Mouse (Mus musculus) fat pad, adult 2 months (tissue): ENCODE data around the gene Rxfp3.

Source experiments
- DNase-seq: peaks from one replicate; pipeline ENCODE4 v3.0.0-alpha.2; 2011; ENCODE audit warnings: low read depth, low spot score; ENCODE audit errors: extremely low read depth

The Rxfp3 gene

DNA sequence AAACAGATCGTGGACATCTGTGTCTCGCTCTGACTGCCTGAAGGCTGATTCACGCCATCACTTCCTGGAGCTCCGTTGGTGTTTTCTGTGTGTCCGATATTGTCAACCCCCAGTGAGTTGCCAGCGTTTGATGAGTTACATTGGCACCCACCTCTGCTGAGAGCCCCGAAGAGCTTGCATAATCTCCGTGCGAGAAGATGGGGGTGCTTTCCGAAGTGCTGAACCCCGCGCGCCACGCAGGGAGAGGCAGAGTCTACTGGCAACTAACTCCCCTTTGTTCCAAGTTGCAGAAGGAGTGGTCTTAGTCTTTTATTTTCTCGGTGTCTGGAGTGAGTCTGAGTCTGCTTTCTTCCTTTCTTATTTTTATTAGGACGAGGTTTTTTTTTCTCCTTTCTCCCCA, at the start of gene Rxfp3:
Gene Rxfp3, minus strand, starts transcription at position 281 of the 400 bp plus-strand sequence.
- no peak for DNase-seq

DNA sequence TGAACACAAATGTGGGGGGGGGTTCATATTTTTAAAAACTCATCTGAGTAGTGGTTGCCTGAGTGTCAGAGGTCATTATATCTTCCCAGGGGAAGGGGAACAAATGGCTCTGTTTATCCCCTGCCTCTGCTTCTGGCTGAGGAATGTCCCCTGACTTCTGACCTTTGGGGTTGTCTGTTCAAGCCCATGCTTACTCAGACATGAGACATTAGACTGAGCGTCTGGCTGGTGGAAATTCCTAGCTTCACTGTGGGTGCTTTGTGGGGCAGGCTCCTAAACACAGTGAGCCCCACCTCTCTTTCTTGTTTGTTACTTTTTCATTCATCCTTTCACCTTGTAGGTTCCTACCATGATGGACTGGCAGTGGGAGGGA, 47.2 kb upstream of the Rxfp3 start:
- DNase-seq, result no peak

DNA sequence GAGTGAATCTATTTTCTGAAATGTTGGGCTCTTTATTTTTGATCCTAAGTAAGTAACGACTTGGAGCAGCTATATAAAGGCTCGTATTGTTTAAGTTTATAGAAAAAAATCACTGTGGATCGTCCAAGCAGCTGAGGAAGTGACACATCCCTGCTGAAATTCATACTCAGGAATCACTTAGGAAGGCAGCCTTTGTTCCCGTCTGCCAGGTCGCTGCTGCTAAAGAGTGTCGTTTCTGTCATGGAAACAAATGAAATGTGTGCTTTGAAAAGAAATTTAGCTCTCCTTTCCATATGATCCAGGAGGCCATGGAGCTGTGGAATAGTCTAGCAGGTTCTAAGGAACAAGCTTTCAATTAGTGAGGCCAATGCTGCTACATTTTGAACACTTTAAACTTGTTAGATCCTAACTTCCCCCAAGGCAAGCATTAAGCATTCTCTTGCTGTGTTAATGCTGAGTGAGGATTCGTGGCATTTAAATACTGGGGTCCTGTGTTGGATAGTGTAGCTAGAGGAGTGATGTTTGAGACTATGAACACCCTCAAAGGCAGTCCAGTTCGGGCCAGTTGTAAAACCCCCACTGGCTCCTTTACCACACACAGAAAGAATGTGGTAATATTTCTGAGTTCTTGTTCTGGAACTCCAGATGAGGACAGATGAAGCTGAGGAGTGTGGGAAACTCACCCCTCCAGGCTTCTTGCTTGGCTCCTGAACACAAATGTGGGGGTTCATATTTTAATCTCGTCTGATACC, 46.6 kb upstream of the Rxfp3 start:
- no peak for DNase-seq

DNA sequence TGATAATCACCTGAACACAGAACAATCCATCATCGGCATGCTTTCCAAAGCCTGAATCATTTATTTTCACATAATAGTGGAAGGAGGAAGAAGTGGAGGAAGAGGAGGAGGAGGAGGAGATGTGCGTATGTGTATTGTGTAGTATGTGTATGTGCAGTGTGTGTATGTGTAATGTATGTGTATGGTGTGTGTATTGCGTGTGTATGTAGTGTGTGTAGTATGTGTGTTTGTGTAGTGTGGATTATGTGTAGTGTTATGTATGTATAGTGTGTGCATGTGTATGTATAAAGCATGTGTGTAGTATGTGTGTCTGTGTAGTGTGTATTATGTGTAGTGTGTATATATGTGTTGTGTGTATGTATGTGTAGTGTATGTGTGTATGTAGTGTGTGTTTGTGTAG, 45.9 kb upstream of the Rxfp3 start:
- DNase-seq, result no peak

DNA sequence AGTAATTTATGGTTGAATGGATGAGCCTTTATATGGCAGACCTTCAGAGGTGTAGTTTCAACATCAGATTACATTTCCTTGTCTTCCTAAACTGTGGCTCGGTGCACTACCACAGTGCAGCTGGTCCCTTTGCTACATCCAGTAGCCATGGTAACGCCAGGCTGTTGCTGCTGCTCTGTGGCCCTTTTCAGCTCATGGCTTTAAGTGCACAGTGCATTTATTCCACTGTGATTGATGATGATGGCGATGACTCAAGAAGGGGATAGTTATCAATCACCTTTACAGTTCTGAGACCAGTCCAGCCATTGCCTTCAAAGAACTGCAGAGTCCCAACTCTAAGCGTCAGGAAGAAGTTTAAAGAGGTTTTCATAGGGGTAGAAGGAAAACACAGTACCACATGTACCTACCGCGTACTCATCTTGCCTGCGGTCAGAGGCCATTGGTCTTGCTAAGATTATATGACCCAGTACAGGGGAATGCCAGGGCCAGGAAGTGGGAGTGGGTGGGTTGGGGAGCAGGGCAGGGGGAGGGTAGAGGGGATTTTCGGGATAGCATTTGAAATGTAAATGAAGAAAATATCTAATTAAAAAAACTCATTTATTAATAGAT, 45.3 kb upstream of the Rxfp3 start:
- DNase-seq, result no peak

DNA sequence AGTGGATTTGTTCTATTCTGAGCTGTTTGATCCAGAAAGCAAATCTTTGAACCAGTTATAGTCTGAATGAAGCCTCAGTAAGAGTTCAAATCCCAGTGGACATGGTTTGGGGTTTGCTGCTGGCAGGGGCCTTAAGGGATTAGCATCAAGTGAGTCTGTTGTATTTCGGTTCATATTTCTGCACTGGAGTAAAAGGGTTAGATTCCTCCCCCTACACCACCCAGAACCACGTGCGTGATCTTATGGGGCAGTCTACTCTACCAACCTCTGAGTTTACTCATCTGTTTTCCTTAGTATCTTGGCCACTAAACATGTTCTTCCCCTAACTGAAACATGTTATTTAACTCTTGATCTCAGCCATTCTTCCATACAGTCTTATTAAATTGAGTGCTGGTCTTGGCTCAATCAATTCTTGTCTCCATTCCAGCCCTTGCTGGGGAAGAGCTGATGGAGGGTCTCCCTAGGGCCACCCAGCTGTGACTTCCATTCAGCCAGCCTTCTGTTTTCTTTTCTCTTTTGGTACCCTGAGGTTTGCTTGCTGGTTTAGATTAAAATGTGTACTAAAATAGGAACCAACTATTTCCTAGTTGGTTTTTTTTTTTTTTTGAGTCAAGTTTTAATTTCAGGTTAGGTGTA, 38.1 kb upstream of the Rxfp3 start:
- DNase-seq, result no peak

DNA sequence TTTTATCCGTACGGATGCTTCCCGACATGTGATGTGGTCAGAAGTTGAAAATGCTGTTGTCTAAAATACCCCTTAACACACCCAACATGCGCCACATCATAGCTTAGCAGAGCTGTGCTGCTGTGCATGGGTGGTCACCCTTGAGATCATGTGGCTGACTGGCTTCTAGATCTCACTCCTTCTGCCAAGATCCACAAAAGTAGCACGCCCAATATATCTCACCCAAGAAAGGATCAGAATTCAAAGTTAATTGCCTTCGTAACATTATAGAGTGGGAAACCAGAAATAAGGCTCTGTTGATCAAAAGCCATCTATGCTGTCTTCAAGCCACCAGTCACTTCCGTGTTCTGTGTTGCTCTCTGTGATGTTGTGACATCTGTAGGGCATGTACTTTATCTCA, 30.1 kb upstream of the Rxfp3 start:
- DNase-seq, result no peak

DNA sequence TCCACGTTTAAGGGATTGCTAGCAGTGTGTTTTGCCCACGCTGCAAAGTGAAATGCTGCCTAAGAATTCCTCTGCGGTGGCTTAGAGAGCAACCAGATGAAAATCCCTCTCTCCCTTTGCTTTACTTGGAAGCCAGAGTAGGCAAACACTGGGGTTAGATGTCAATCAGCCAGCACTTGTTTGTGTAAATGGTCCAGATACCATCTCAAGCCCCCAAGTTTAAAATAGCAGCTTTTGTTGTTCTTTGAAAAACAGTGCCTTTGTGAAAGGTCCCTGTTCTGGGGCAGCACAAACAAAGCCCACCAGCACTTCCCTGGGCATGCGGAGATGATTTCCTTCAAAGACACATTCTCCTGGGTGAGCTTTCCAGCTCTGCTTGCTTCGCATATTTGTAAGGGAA, 28.5 kb upstream of the Rxfp3 start:
- DNase-seq, result no peak

DNA sequence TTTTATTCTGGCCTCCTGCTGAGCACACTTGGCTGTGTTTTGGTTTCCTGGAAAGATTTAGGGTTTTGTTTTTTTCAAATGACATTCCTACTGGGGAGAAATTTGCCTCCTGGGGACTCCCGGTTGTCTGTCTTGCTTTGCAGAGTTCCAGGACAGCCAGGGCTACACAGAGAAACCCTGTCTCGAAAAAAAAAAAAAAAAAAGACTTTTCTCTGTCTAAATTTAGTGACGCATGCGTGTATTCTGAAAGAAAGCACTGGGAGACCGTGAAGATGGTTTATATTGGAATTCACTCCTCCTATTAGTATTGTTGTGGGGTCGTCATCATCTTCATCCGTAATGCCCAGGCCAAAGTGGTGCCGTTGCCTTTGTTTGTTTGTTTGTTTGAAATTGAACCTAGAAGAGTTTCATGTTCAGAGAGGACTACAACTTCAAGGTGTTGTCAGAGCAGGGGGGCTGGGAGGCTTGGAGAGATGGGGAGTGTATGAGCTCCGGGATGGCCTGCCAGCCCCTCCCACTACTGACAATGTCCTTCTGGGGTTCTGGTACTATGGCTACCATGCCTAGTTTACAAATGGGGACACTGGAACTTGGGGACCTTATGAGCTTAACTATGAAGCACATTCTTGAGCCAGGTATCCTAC, 27.9 kb upstream of the Rxfp3 start:
- no peak for DNase-seq

DNA sequence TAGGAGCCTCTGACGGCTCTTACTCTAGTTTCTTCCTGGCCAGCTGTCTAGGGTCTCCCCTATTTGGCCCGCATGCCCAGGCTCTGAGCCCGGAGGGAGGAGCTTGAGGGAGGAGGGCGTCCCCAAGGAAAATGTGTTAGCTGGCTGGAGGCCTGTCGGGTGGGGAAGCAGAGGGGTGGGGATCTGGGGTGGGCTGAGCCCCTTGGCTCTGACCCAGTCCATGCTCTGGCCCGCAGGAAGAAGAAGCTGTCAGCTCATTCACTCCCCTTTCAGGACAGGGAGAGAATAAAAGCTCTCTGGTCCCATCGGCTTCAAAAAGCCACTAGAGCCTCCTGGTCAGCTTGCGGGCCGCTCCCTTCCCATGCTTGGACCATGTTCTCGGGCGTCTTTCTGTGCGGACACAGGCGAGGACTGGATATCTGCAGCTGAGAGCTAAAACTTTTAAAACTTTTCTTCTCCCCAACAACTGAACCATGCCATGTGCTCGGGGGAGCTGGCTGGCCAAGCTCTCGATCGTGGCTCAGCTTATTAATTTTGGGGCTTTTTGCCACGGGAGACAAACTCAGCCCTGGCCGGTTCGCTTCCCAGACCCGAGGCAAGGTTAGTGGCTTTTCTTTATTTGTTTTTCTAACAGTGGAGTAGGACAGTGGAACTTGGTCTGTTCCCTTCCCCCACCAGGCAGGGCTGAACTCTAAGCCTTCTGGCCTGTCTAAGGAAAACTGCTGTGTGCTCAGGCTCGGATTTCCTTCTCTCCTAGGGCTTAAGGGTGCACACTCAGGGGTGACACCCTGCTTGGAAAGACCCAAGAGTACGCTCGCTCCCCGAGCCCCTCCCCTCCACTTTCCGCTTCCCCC, 27.0 kb upstream of the Rxfp3 start, which contains the start of gene Adamts12:
Gene Adamts12, plus strand, starts transcription at position 233 of the 854 bp plus-strand sequence.
- DNase-seq, result no peak

DNA sequence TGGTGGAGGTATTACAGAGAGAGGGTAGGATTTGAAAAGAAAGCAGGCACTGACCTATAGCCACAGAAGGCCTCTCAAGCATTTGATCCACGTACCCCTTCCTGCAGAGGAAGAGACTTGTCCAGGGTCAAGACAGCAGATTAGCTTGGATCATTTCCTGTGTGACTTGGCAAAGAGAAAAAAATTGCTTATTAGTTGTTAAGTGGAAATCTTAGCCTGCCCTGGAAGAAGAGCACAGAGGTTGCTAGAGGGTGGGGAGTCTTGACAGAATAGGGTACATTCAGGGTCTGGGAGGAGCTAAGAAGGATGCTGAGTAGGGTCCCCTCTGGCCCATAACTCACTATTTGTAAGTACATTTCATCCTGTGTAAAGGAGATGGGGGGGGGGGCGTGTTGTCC, 26.4 kb upstream of the Rxfp3 start:
- DNase-seq, result no peak

DNA sequence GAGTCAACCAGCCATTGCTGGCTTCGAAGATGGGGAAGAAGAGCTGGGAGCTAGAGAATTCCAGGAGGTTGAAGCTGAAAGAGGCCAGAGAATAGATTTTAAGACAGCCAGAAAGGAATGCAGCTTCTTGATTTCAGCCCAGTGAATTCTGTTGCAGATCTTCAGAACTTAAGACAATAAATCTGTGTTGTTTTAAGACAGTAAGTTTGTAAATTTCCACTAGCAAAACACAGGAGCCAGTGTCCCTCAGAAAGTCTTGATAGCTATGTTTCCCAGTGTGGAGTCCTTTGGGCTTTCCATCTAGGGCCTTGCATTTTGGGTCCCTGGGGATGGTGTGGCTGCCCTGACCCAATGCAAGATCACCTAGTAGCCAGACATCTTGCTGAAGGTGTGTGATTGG, 25.1 kb upstream of the Rxfp3 start:
- DNase-seq, result no peak

DNA sequence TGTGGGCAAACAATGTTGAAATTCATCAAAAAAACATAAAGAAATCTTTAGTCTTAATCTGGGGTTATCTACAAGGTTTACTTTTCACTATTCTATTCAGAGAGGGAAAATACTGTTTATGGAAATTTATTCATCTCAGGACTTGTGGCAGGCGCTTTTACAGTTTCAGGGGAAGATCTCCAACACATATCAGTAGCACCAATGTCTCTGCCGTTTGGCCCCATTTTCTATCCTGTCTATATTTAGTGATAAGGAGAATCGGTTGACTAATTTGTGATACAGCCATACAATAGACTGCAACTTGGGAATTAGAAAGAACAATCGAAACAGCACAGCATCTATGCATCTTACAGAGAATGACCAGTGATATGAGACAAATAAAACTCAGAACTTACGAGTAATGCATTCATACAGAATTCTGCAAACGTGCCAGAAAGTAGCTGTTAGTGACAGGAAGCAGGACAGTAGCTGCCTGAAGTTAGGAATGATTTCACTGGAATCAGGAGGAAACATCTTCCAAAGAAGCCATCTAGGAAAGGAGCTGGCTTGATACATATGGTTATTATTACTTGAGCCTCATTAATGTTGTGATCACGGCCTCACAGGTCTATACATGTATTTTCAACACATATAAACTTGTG, 16.8 kb upstream of the Rxfp3 start:
- no peak for DNase-seq

DNA sequence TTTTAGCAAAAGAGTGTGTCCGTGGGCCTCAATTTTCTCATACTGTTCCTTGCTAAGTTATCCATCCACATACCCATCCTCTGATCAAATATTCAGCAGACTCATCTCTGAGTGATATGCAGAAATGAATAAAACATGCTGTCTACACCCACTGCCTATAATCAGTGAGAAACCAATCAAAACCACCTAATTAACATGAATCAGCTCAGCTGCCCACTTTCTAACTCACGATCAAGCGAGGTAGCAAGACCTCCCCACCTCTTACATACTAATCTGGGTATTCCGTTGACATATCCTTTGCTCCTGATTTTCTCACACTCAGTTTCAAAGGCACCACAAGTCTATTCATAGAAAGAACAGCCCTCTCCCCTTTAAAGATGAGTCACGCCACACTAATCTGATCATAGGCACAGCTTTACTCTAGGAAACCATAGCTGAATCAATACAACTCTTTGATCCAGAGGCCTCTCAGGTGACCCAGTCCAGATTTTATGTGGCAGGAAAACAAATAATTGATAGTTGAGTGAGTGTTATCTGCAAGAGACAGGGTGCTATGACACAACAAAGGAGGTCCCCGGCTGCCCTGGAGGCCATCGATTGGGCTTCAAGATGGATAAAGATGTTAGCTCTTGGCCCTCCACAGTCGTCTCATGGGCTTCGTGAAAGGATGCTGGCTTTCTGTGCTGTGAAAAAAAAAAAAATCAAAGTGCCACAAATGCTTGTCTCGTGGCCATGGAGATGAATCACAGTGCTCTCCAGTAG, 16.1 kb upstream of the Rxfp3 start:
- DNase-seq, result no peak

DNA sequence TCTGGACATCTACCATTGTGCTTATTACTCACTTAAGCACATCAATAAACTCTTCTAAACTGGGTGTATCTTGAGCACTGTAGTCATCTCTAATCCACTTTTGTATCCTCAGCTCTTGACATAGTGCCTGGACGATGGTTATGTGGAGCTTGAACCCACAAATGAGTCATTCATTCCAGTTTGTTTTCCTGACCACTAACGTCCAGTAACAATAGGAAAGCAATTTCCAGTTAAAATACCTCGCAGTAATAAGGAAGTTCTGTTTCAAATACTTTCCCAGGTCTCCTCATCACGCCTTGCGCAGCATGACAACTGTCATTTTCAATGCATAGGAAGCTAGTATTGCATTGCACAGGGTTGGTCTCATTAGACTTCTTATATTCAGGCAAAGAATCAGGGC, 5.0 kb upstream of the Rxfp3 start:
- no peak for DNase-seq

DNA sequence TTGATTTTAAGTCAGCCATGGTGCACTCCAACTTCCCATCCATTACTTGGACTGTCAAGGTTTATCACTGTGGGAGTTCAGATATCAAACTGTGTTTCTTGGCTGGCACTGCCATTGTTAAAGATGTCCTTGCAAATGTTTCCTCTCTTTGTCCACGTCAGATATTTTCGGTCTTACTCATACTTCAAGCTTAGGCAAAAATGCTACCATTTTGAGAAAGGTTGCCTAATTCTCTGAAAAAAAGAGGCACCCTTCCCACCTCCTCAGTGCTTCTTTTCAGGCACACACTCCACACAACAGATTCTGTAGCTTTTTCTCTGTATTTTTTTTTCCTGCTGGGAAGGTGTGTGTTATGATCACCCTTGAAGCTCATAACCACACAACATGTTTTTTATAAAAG, 3.4 kb upstream of the Rxfp3 start:
- DNase-seq, result no peak

DNA sequence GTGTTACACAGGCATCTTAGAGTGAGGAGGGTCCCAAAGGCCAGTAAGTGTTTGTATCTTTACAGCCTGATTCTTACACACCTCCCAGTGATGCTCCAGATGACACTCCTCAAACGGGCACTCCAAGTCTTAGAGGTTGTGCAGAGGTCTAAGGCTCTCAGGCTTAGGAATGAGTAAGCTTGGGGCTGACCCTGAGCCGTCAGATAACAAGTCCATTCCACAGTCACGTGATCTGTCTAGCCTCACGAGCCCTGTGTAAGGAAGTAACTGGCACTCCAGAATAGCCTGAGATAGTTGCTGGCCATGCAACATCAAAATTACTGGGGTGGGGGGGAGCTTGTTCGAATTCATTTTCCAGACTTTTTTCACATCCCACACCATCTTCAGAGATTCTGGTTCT, 2.3 kb upstream of the Rxfp3 start:
- DNase-seq, result no peak

DNA sequence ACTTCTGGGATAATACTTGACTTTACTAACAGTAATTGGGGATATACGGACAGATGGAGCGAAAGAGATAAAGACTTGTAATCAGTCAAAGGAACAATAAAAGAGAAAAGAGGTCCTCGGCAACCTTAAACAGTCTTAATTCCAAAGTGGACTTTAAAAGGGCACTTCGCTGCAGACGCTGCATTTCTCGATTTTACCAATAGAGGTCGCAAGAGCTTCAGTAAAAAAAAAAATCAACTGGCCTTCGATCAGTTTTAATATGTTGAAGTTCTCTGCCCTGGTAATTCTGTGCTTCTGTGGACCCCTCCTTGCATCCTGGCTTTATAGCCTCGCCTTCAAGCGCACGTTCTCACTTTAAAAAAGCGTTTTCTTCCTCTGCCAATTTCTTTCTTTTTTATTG, 685 bp upstream of the Rxfp3 start:
- DNase-seq, result no peak

DNA sequence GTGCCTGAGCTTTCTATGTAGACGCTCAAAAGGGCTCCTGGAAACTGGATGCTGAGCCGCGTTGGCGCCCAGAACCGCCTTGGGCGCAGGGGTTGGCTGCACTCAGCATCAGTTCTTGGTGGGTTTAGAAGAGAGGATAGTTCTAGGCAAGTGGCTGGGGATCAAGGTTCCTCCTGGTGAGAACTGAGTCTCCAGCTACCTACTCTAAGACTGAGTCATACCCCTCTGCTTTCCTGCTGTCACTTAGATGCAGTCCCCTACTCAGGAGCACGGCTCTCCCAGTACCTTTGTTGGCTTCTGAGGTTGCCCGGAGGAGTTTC, 455 bp downstream of the Rxfp3 start:
- no peak for DNase-seq
